Mouse (Mus musculus) stomach, embryonic 14.5 days (tissue): ENCODE results near the gene Zfp667. TPM values are rescaled to one million over a fixed set of nuclear protein-coding genes. Genes with fewer than 3 reads are reported as not detected.
"Not testable (repeated sequence)": the region's sequence is repeated elsewhere in the genome, so short reads cannot be mapped to it uniquely, and the experiment has no call there.

ENCODE experiments used
- ATAC-seq: fragments of 200-750 bp; cut with Nextera tagmentation; 2 replicates; pipeline ENCODE4 v1.8.0; 2017; ENCODE audit warnings: low read depth, moderate TSS enrichment; ENCODE audit not compliant: insufficient number of reproducible peaks, insufficient read depth, low FRiP score
- H3K27ac ChIP-seq: fragments of 300-500 bp; sonication (generic); 2 replicates; pipeline ENCODE4 v1.5.1; 2014; ENCODE audit warnings: mild to moderate bottlenecking, low read length, moderate library complexity, mixed read lengths
- H3K27me3 ChIP-seq: fragments of 300-500 bp; sonication (generic); 2 replicates; pipeline ENCODE4 v1.6.1; 2014; ENCODE audit warnings: low read length, control low read depth, mixed read lengths; ENCODE audit not compliant: control insufficient read depth, insufficient read depth
- H3K36me3 ChIP-seq: fragments of 300-500 bp; sonication (generic); 2 replicates; pipeline ENCODE4 v1.6.1; 2014; ENCODE audit warnings: mild to moderate bottlenecking, control low read depth, low read length, moderate library complexity, mixed read lengths; ENCODE audit not compliant: control insufficient read depth, insufficient read depth
- H3K4me1 ChIP-seq: fragments of 300-500 bp; sonication (generic); 2 replicates; pipeline ENCODE4 v1.6.1; 2014; ENCODE audit warnings: low read length, control low read depth, mixed read lengths; ENCODE audit not compliant: control insufficient read depth, insufficient read depth
- H3K4me2 ChIP-seq: fragments of 300-500 bp; sonication (generic); replicated peaks from 2 replicates; pipeline ENCODE4 v1.6.1; 2014; ENCODE audit warnings: low read depth, low read length, control low read depth
- H3K4me3 ChIP-seq: fragments of 300-500 bp; sonication (generic); 2 replicates; pipeline ENCODE4 v1.5.1; 2014; ENCODE audit warnings: low read depth, low read length, control low read depth
- H3K9ac ChIP-seq: fragments of 300-500 bp; sonication (generic); replicated peaks from 2 replicates; pipeline ENCODE4 v1.6.1; 2014; ENCODE audit warnings: low read depth, mild to moderate bottlenecking, control low read depth, low read length, moderate library complexity, mixed read lengths
- H3K9me3 ChIP-seq: fragments of 300-500 bp; sonication (generic); 2 replicates; pipeline ENCODE4 v1.6.1; 2016; ENCODE audit warnings: low read depth, low read length, control low read depth; ENCODE audit not compliant: control insufficient read depth
- WGBS: fragments of 180-500 bp; shearing (Covaris S2); extraction: QIAGEN DNeasy Blood & Tissue Kit; methylation state at CpG from one replicate; pipeline ENCODE4 v1.1.7; 2014; 5-methylcytosine and 5-hydroxymethylcytosine counted together
- polyA plus RNA-seq: library from polyadenylated mRNA; unstranded; fragments of >200 nt; fragmentation: Nextera tagmentation; extraction: Ambion mirVana; gene quantifications from 2 replicates; pipeline ENCODE4 v1.2.1, GENCODE M21; 2014

The Zfp667 gene
- 8.7 and 9.0 TPM in 2 replicates for polyA plus RNA-seq

- H3K4me2 ChIP-seq: peak within 1 kb of the TSS; percentile 74
- WGBS: 3% methylated on average over 49 of the region's 50 CpGs
- no peaks in the 10 kb centered on the region for H3K9me3 ChIP-seq
- ATAC-seq: peak; percentile 85
- H3K36me3 ChIP-seq: no peaks in the 10 kb centered on the region
- H3K4me1 ChIP-seq: peaks cover 5% of the 10 kb centered on the region; the same call in 1 of the 2 replicates
- peak within 1 kb of the TSS; percentile 67; the same call in 1 of the 2 replicates for H3K27ac ChIP-seq
- H3K27me3 ChIP-seq: no peaks in the 10 kb centered on the region
- peak within 1 kb of the TSS; percentile 25 for H3K9ac ChIP-seq
- H3K4me3 ChIP-seq: peak within 1 kb of the TSS; percentile 42
These were observed at the start of gene Zfp667 for GRCm38 (mm10) chr7:6285842-6286705. Zfp667 (plus strand) TSS chr7:6286579.

GRCm38 (mm10) chr7:6239787-6240186 is 46.6 kb upstream of the Zfp667 start:
- 52% methylated on average over 11 of the region's 11 CpGs for WGBS
- ATAC-seq: no peak
- no peaks in the 10 kb centered on the region for H3K36me3 ChIP-seq

GRCm38 (mm10) chr7:6240841-6241425 is 45.4 kb upstream of the Zfp667 start:
- H3K9ac ChIP-seq, H3K36me3 ChIP-seq, H3K9me3 ChIP-seq, ATAC-seq, H3K4me3 ChIP-seq, H3K27me3 ChIP-seq, H3K27ac ChIP-seq, H3K4me2 ChIP-seq, H3K4me1 ChIP-seq: not testable (repeated sequence)
- 17% methylated on average over 1 of the region's 1 CpGs for WGBS

More at GRCm38 (mm10) chr7:6239787-6240186, 46.6 kb upstream of the Zfp667 start:
- Histone ChIP-seq H3K4me3 (no peak overlapping the region), H3K4me1 (no peaks in the 10 kb centered on the region), H3K27ac (no peak overlapping the region), H3K9ac (no peak overlapping the region), H3K4me2 (no peak overlapping the region), H3K9me3 (no peaks in the 10 kb centered on the region), H3K27me3 (no peaks in the 10 kb centered on the region)

GRCm38 (mm10) chr7:6244361-6245292 is 41.8 kb upstream of the Zfp667 start:
- Histone ChIP-seq H3K4me1 (no peaks in the 10 kb centered on the region), H3K9ac (no peak overlapping the region), H3K9me3 (no peaks in the 10 kb centered on the region), H3K36me3 (no peaks in the 10 kb centered on the region), H3K4me2 (no peak overlapping the region), H3K4me3 (no peak overlapping the region), H3K27me3 (no peaks in the 10 kb centered on the region), H3K27ac (no peak overlapping the region)
- no peak for ATAC-seq
- 35% methylated on average over 11 of the region's 11 CpGs for WGBS

- H3K9ac ChIP-seq: no peak within 1 kb of the TSS
- no peaks in the 10 kb centered on the region for H3K9me3 ChIP-seq
- H3K27ac ChIP-seq: no peak within 1 kb of the TSS
- H3K4me3 ChIP-seq: no peak within 1 kb of the TSS
- 86% methylated on average over 6 of the region's 6 CpGs for WGBS
- H3K4me2 ChIP-seq: no peak within 1 kb of the TSS
- H3K27me3 ChIP-seq: no peaks in the 10 kb centered on the region
- no peak for ATAC-seq
- no peaks in the 10 kb centered on the region for H3K36me3 ChIP-seq
- H3K4me1 ChIP-seq: no peaks in the 10 kb centered on the region
These were observed 34.0 kb upstream of the Zfp667 start, which contains the start of gene Epp13 for GRCm38 (mm10) chr7:6252410-6252809. Epp13 (plus strand) TSS chr7:6252710.

- Histone ChIP-seq H3K9me3 (no peaks in the 10 kb centered on the region), H3K4me2 (no peak overlapping the region), H3K27ac (no peak overlapping the region), H3K4me3 (no peak overlapping the region), H3K36me3 (no peaks in the 10 kb centered on the region), H3K27me3 (no peaks in the 10 kb centered on the region), H3K9ac (no peak overlapping the region), H3K4me1 (no peaks in the 10 kb centered on the region)
- ATAC-seq: no peak
- WGBS: 88% methylated on average over 5 of the region's 5 CpGs
These were observed 31.9 kb upstream of the Zfp667 start for GRCm38 (mm10) chr7:6254451-6254850.

- Histone ChIP-seq H3K4me3 (no peak overlapping the region), H3K36me3 (no peaks in the 10 kb centered on the region), H3K4me1 (no peaks in the 10 kb centered on the region), H3K9me3 (no peaks in the 10 kb centered on the region), H3K9ac (no peak overlapping the region), H3K27ac (no peak overlapping the region), H3K4me2 (no peak overlapping the region), H3K27me3 (no peaks in the 10 kb centered on the region)
- 81% methylated on average over 4 of the region's 4 CpGs for WGBS
- ATAC-seq: no peak
These were observed 29.0 kb upstream of the Zfp667 start for GRCm38 (mm10) chr7:6257386-6257785.
